Mouse (Mus musculus) midbrain, embryonic 15.5 days (tissue): ENCODE results near the gene Mzt1. TPM values are rescaled to one million over a fixed set of nuclear protein-coding genes. Genes with fewer than 3 reads are reported as not detected.

Experiments
- ATAC-seq: fragments of 200-750 bp; cut with Nextera tagmentation; replicated peaks from 2 replicates; pipeline ENCODE4 v1.8.0; 2017; ENCODE audit warnings: moderate TSS enrichment
- H3K27ac ChIP-seq: fragments of 300-500 bp; sonication (generic); 2 replicates; pipeline ENCODE4 v1.5.1; 2015; ENCODE audit warnings: mild to moderate bottlenecking, inconsistent platforms
- H3K27me3 ChIP-seq: fragments of 300-500 bp; sonication (generic); replicated peaks from 2 replicates; pipeline ENCODE4 v1.6.1; 2015; ENCODE audit warnings: inconsistent platforms
- H3K36me3 ChIP-seq: fragments of 300-500 bp; sonication (generic); replicated peaks from 2 replicates; pipeline ENCODE4 v1.6.1; 2015; ENCODE audit warnings: inconsistent platforms
- H3K4me1 ChIP-seq: fragments of 300-500 bp; sonication (generic); 2 replicates; pipeline ENCODE4 v1.6.1; 2015; ENCODE audit warnings: inconsistent platforms
- H3K4me2 ChIP-seq: fragments of 300-500 bp; sonication (generic); 2 replicates; pipeline ENCODE4 v1.6.1; 2015; ENCODE audit warnings: inconsistent platforms, mild to moderate bottlenecking, moderate library complexity
- H3K4me3 ChIP-seq: fragments of 300-500 bp; sonication (generic); 2 replicates; pipeline ENCODE4 v1.5.1; 2015; ENCODE audit warnings: mild to moderate bottlenecking, inconsistent platforms
- H3K9ac ChIP-seq: fragments of 300-500 bp; sonication (generic); 2 replicates; pipeline ENCODE4 v1.6.1; 2015; ENCODE audit warnings: mild to moderate bottlenecking, inconsistent platforms
- H3K9me3 ChIP-seq: fragments of 300-500 bp; sonication (generic); 2 replicates; pipeline ENCODE4 v1.6.1; 2016; ENCODE audit warnings: inconsistent platforms
- WGBS: fragments of 180-500 bp; shearing (Covaris S2); methylation state at CpG from one replicate; pipeline ENCODE4 v1.1.7; 2015; ENCODE audit warnings: mixed read lengths; 5-methylcytosine and 5-hydroxymethylcytosine counted together
- polyA plus RNA-seq: library from polyadenylated mRNA; unstranded; fragments of >200 nt; fragmentation: Nextera tagmentation; extraction: Ambion mirVana; gene quantifications from 2 replicates; pipeline ENCODE4 v1.2.1, GENCODE M21; 2015

Mzt1 gene
- polyA plus RNA-seq, 1 experiment from 2014 or later = 113 TPM

DNA sequence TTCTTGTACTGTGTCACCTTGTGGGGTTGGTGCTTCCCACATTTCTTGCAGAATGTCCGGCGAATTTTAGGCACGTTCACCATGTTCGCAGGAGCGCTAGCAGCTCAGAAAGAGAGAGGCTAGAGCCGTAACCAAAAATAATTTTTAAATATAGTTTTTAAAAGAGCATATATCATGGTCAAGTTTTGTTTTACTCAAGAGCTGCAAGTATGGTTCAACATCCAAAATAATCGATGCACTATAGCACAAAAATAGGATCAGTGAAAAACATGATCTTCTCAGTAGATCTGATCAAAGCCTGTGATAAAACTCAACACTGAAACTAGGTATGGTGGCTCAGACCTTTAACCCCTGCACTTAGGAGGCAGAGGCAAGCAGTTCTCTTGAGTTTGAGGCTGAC, 51.7 kb downstream of the Mzt1 start, which contains the start of gene Rpl36a-ps1:
Rpl36a-ps1 (minus strand) TSS at position 101 of the 400 bp plus-strand sequence.
- Histone ChIP-seq H3K9ac (no peak within 1 kb of the TSS), H3K4me1 (no peaks in the 10 kb centered on the region), H3K4me3 (no peak within 1 kb of the TSS), H3K27me3 (no peaks in the 10 kb centered on the region), H3K9me3 (no peaks in the 10 kb centered on the region), H3K36me3 (no peaks in the 10 kb centered on the region), H3K27ac (no peak within 1 kb of the TSS), H3K4me2 (no peak within 1 kb of the TSS)
- 82% methylated on average over 7 of the region's 7 CpGs for WGBS
- no peak for ATAC-seq

DNA sequence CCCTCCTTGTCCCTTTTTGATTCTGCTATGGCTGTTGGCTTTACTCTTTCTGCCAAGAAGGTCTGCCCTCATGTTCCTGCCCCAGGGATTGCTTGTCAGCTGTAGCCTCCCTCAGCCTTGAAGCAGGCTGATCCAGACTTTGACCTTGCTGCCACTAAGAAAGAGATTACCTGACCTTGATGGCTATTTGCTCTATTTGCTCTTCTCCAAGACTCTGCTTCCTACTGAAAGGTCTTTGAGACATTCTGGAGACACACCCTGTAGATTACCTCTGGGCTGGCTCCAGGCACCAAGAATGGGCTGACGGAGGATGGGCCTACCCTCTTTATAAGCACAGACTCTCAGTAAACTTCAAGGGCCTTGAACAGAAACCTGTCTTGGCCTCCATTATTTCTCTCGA, 53.5 kb downstream of the Mzt1 start:
- Histone ChIP-seq H3K27ac (no peak overlapping the region), H3K4me3 (no peak overlapping the region), H3K9me3 (no peaks in the 10 kb centered on the region), H3K4me2 (no peak overlapping the region), H3K36me3 (no peaks in the 10 kb centered on the region), H3K9ac (no peak overlapping the region), H3K27me3 (no peaks in the 10 kb centered on the region), H3K4me1 (no peaks in the 10 kb centered on the region)
- no peak for ATAC-seq
- 82% methylated on average over 2 of the region's 2 CpGs for WGBS

DNA sequence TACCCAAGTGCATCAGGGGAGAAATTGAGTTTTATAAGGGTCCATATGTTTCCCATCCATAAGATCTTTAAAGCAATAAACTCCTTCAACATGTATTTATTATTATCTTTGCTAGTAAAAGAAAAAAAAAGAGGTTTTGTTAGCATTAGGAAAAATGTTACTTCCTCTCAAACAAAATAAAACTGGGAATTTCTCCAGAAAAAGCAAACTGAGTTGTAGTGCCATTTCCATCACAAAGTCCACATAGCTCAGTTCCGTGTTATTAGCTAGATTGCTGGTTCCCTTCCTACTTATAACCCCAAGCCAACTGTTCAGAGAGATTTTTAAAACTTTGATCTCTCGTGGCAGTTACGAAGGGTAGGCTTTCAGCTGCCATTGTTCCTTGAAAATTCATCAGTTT, 55.3 kb downstream of the Mzt1 start:
- no peak for ATAC-seq
- H3K9me3 ChIP-seq = no peaks in the 10 kb centered on the region
- H3K27ac ChIP-seq = no peak overlapping the region
- no peak overlapping the region for H3K9ac ChIP-seq
- 37% methylated on average over 3 of the region's 3 CpGs for WGBS
- H3K4me2 ChIP-seq = no peak overlapping the region
- H3K36me3 ChIP-seq = no peaks in the 10 kb centered on the region
- no peak overlapping the region for H3K4me3 ChIP-seq
- no peaks in the 10 kb centered on the region for H3K4me1 ChIP-seq
- no peaks in the 10 kb centered on the region for H3K27me3 ChIP-seq

DNA sequence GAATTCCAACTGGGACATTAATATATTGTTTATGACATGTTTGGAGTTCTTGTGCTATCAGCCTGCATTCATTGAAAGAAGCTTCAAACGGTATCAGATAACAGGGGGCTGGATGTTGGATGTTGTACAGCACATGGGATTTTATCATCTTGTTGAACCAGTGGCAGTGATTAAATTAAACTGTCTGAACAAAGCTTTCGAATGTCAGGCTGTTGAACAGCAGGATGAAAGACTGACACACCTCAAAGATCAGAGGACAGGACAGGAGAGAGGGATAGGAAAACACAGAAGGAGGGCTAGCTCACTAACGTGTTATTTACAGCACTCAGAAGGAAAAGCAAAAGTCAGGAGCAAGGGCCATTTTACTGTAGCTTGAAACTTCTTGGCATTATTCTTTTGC, 56.1 kb downstream of the Mzt1 start:
- Histone ChIP-seq H3K4me2 (no peak overlapping the region), H3K4me1 (no peaks in the 10 kb centered on the region), H3K9ac (no peak overlapping the region), H3K9me3 (no peaks in the 10 kb centered on the region), H3K27me3 (no peaks in the 10 kb centered on the region), H3K27ac (no peak overlapping the region), H3K36me3 (no peaks in the 10 kb centered on the region), H3K4me3 (no peak overlapping the region)
- no peak for ATAC-seq
- WGBS = 30% methylated on average over 3 of the region's 3 CpGs

Other genes starting within 250 kb of the Mzt1 start
- gene Rpl36a-ps1, start 51.8 kb downstream of the Mzt1 start, polyA plus RNA-seq = not detected in 2 replicates
- 12.8 and 13.7 TPM in 2 replicates for gene Bora, start 88 bp upstream of the Mzt1 start, polyA plus RNA-seq
- 15.8 and 17.4 TPM in 2 replicates for gene Pibf1, start 53.3 kb upstream of the Mzt1 start, polyA plus RNA-seq
- 20.8 and 22.5 TPM in 2 replicates for gene Dis3, start 53.6 kb upstream of the Mzt1 start, polyA plus RNA-seq